Mouse (Mus musculus): ENCODE results near the gene Mgp. TPM values are rescaled to one million over a fixed set of nuclear protein-coding genes. Genes with fewer than 3 reads are reported as not detected.

Gene Mgp
- polyA plus RNA-seq (2015; fragmentation: Nextera tagmentation; extraction: Ambion mirVana): 350 and 381 TPM in 2 replicates

DNA sequence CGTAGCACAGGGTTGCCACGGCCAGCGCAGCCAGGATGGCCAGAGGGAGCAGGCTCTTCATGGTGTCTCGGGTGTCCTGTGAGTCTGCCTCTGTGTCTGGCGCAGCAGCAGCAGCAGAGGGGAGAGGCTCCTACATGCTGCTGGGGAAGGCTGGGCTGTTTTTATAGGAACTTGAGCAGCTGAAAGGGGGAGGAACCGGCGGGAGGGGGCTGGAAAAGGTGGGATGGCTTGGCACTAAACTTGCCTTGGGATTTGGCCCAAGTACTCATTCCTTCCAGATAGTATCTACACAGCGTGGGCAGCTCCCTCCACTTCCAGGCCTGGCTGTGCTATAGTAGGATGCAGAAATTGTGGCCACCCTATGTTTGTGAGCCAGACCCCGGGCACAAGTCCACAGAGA is at the start of gene Mgp:
Mgp (minus strand) TSS at position 154 of the 400 bp plus-strand sequence.
- peaks cover 3% of the 10 kb centered on the region; the same call in 1 of the 2 replicates for H3K36me3 ChIP-seq
- peak within 1 kb of the TSS; percentile 88 for H3K27ac ChIP-seq
- 13% methylated on average over 9 of the region's 9 CpGs for WGBS
- H3K4me1 ChIP-seq: peaks cover 21% of the 10 kb centered on the region
- H3K4me3 ChIP-seq: peak within 1 kb of the TSS; percentile 49
- H3K4me2 ChIP-seq: peak within 1 kb of the TSS; percentile 54
- no peaks in the 10 kb centered on the region for H3K9me3 ChIP-seq
- peak; percentile 89 for ATAC-seq (ENCODE audit: insufficient number of reproducible peaks, low FRiP score, low TSS enrichment, low read depth)
- H3K27me3 ChIP-seq: no peaks in the 10 kb centered on the region
- peak within 1 kb of the TSS; percentile 42; the same call in 1 of the 2 replicates for H3K9ac ChIP-seq

DNA sequence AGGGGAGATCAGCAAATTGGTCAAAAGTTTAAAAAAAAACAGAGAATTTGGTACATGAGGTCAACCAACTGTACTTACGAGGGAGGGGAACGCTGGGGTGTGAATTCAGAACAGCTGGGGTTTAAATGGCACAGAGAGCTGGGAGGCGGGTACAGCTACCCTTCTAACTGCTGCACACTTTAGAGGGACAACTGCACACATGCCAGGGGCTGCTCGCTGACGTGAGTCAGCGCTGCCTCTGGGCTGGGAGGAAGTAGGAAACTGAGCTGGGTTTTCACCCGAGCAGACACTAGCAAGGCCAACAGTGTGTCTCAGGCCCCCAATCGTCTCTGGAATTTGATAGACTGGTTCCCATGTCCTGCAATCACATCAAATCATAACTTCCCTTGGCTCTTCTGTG is 49.4 kb upstream of the Mgp start:
- Histone ChIP-seq H3K27ac (no peak overlapping the region), H3K9ac (no peak overlapping the region), H3K4me3 (no peak overlapping the region), H3K36me3 (no peaks in the 10 kb centered on the region), H3K27me3 (no peaks in the 10 kb centered on the region), H3K4me2 (no peak overlapping the region), H3K9me3 (no peaks in the 10 kb centered on the region), H3K4me1 (peaks cover 7% of the 10 kb centered on the region)
- ATAC-seq (ENCODE audit: insufficient number of reproducible peaks, low FRiP score, low TSS enrichment, low read depth): no peak
- 38% methylated on average over 8 of the region's 8 CpGs for WGBS

DNA sequence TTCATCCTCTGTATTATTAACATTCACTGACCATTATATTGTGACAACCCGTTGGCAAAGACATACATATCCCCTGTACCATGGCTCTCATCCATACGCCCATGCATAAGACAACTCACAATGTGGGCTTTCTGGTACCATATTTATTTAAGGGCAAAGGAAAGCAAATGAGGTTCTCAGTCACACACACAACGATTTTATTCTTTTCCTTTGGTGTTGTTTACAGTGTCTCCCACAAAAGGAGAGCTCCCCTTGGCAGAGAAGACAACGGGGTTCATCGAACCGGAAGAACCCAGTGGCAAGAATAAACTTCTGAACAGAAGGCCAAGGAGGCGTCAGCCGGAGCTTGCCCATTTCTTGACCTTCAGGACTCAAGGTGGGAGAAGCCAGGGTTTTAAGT is 47.9 kb upstream of the Mgp start, which contains the start of gene Pde6h:
Pde6h (plus strand) TSS at position 301 of the 400 bp plus-strand sequence.
- Histone ChIP-seq H3K36me3 (no peaks in the 10 kb centered on the region), H3K27me3 (no peaks in the 10 kb centered on the region), H3K4me1 (peaks cover 8% of the 10 kb centered on the region), H3K27ac (no peak within 1 kb of the TSS), H3K9me3 (no peaks in the 10 kb centered on the region), H3K4me2 (no peak within 1 kb of the TSS), H3K4me3 (no peak within 1 kb of the TSS), H3K9ac (no peak within 1 kb of the TSS)
- WGBS: 90% methylated on average over 8 of the region's 8 CpGs
- ATAC-seq (ENCODE audit: insufficient number of reproducible peaks, low FRiP score, low TSS enrichment, low read depth): no peak

DNA sequence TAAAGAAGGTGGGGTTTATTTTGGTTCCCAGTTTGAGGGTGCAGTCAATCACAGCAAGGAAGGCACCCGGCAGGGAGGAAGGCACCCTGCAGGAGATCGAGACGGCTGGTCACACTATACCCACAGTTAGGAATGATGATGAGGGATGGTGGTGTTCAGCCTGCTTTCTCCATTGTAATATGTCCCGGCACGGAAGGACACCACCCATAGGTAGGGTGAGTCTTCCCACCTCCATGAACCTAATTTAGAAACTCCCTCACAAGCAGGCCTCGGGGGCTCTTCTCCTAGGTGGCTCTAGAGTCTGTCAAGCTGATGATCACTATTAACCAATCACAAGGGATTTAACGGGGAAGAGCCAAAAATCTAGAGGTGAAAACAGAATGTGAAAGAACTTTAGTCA is 47.2 kb upstream of the Mgp start:
- whole genome bisulfite sequencing: 89% methylated on average over 7 of the region's 7 CpGs
- no peaks in the 10 kb centered on the region for H3K27me3 ChIP-seq
- ATAC-seq (ENCODE audit: insufficient number of reproducible peaks, low FRiP score, low TSS enrichment, low read depth): no peak
- no peak overlapping the region for H3K9ac ChIP-seq
- H3K4me3 ChIP-seq: no peak overlapping the region
- no peak overlapping the region for H3K27ac ChIP-seq
- peaks cover 15% of the 10 kb centered on the region for H3K4me1 ChIP-seq
- no peaks in the 10 kb centered on the region for H3K9me3 ChIP-seq
- no peak overlapping the region for H3K4me2 ChIP-seq
- no peaks in the 10 kb centered on the region for H3K36me3 ChIP-seq

DNA sequence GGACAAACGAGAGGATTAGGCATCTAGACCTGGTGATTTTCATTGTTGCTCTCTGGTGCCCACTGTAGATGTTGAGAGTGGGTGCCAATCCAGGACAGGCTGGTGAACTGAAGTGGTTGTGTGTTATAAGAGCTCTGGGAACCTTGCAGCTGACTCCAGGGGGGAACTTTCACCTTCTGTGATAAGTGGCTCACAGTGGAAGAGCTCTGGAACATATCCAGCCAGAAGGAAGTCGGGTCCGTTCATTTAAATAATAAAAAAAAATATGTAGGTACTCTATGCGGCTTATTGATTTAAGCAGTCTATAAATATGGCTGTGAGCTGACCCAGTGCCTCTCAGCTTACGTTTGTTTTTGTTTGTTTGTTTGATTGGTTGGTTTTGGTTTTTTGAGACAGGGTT is 46.5 kb upstream of the Mgp start, which contains the start of gene Erp27:
Erp27 (minus strand) TSS at position 101 of the 400 bp plus-strand sequence.
- H3K9me3 ChIP-seq: no peaks in the 10 kb centered on the region
- no peak within 1 kb of the TSS for H3K27ac ChIP-seq
- no peaks in the 10 kb centered on the region for H3K27me3 ChIP-seq
- no peak for ATAC-seq (ENCODE audit: insufficient number of reproducible peaks, low FRiP score, low TSS enrichment, low read depth)
- H3K9ac ChIP-seq: no peak within 1 kb of the TSS
- 65% methylated on average over 5 of the region's 5 CpGs for WGBS
- H3K4me3 ChIP-seq: no peak within 1 kb of the TSS
- H3K4me2 ChIP-seq: no peak within 1 kb of the TSS
- peaks cover 15% of the 10 kb centered on the region for H3K4me1 ChIP-seq
- no peaks in the 10 kb centered on the region for H3K36me3 ChIP-seq

DNA sequence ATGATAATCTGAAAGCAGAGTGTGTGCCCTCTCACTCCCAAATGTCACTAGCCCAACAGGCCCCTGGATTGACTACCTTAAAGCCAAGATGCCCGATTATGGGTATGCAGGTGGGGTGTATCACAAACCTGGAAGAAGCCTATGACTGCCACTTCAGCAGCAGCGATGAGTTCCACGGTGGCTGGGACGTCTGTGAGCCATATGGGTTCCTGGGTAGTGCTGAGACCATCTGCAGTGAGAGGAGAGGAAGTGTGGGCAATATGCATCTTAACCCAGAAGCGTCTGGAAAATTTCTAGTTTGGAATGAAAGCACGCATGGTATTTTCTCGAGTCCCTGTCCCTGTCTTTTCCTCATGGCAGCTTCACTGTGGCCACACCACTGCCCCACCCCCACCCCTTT is 46.0 kb upstream of the Mgp start:
- Histone ChIP-seq H3K9ac (no peak overlapping the region), H3K36me3 (no peaks in the 10 kb centered on the region), H3K9me3 (no peaks in the 10 kb centered on the region), H3K27ac (no peak overlapping the region), H3K4me3 (no peak overlapping the region), H3K27me3 (no peaks in the 10 kb centered on the region), H3K4me1 (peaks cover 15% of the 10 kb centered on the region), H3K4me2 (no peak overlapping the region)
- WGBS: 51% methylated on average over 7 of the region's 7 CpGs
- ATAC-seq (ENCODE audit: insufficient number of reproducible peaks, low FRiP score, low TSS enrichment, low read depth): no peak

DNA sequence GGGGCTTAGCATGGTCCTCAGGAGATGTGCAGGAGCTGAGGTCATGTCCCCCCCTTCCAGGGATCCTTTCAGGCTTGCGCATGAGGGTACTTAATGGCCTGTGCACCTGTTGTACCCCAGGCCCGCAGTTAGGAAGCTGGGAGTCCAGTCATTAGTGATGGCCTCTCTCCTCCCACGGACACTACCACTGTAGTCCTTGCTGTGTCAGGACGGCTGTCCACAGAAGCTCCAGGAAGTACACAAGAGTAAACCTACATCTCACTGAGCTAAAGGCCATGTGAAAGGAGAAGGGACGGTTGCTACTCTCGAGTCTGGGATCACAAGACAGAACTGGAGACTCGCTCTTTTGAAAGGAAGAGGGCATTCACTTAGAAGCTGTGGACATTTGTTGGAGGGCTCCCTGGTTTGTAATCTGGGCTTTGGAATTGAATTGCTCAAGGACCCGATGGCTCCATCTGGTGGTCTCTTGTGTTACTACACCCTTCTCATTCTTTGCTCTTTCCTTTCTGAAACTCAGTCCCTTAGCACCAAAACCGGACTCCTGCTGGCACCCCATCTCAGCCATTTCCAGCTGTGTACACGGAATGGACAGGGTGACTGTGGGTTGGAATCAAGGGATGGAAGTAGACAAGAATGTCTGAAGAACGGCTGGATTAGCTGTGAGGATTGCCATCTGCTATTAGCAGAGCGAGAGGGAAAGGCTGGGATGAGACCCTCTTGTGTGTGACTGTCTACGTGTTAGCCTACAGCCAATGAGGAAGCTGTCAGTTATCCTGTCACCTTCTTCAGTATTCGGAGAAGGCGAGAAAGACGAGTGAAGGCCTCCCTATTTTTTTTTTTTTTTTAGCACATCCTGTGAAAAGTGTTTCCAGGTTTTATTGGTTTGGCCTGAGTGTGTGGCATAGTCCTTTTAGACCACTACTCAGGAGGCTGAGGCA is 45.0 kb upstream of the Mgp start:
- peaks cover 19% of the 10 kb centered on the region for H3K4me1 ChIP-seq
- no peak overlapping the region for H3K4me2 ChIP-seq
- no peaks in the 10 kb centered on the region for H3K36me3 ChIP-seq
- H3K9me3 ChIP-seq: no peaks in the 10 kb centered on the region
- no peaks in the 10 kb centered on the region for H3K27me3 ChIP-seq
- no peak overlapping the region for H3K4me3 ChIP-seq
- no peak overlapping the region for H3K27ac ChIP-seq
- no peak overlapping the region for H3K9ac ChIP-seq
- ATAC-seq (ENCODE audit: insufficient number of reproducible peaks, low FRiP score, low TSS enrichment, low read depth): no peak
- 41% methylated on average over 16 of the region's 16 CpGs for WGBS

DNA sequence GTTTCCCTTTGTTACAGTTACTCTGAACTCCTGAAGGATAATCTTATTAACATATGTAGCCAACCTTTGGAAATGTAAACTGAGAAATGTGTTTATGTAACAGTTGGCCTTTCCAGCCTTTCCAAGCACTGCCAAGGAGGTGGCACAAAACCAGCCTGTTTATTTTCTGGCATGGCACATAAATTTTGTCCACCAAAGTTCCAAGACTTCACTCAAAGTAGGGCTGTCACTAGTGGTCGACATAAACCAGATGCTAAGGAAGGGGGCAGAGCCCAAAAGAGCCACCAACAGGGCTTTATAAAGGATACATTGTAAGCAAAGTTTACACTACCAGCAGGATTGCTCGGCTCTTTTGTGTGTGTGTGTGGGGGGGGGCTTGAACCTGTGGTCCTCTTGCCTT is 42.3 kb upstream of the Mgp start:
- peaks cover 26% of the 10 kb centered on the region for H3K4me1 ChIP-seq
- H3K4me2 ChIP-seq: no peak overlapping the region
- peak overlapping the region; percentile 67 for H3K27ac ChIP-seq
- H3K36me3 ChIP-seq: no peaks in the 10 kb centered on the region
- WGBS: 13% methylated on average over 2 of the region's 2 CpGs
- ATAC-seq (ENCODE audit: insufficient number of reproducible peaks, low FRiP score, low TSS enrichment, low read depth): no peak
- no peaks in the 10 kb centered on the region for H3K27me3 ChIP-seq
- no peaks in the 10 kb centered on the region for H3K9me3 ChIP-seq
- no peak overlapping the region for H3K9ac ChIP-seq
- H3K4me3 ChIP-seq: no peak overlapping the region

DNA sequence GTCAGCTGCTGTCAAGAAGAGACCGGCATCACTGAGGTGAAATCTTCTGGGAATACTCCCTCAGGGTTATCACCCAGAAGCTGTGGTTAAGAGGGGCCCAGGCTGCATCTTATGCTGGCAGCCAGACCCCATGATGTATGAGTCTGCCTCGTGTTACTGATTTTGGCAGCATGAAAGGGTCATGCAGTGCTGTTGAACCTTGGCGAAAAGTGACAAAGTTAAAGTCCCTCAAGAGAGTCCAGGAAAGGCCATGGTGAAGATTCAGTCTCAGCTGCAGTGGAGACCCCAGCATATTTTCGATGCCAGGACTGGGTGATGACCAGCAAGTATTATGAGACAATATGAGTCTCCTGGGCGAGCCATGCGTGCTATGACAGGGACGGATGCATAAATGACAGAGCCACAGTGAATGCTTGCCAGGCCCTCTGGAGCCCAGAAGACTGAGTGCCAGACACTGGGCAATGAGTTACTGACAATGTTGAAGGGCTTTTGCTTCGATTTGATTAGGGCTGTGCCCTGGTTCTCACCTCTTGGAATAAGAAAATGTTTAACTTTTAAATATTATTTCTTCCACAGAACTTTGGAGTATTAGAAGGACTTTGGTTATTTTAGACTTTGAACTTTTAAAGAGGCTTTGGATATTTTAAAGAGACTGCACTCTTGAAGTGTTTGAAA is 40.2 kb upstream of the Mgp start:
- no peak for ATAC-seq (ENCODE audit: insufficient number of reproducible peaks, low FRiP score, low TSS enrichment, low read depth)
- Histone ChIP-seq H3K27ac (0 out of 2 replicates have a peak overlapping the region, but pooled peaks have one; percentile 11), H3K9ac (no peak overlapping the region), H3K4me3 (no peak overlapping the region), H3K4me2 (no peak overlapping the region), H3K4me1 (peaks cover 28% of the 10 kb centered on the region), H3K36me3 (no peaks in the 10 kb centered on the region), H3K27me3 (no peaks in the 10 kb centered on the region), H3K9me3 (no peaks in the 10 kb centered on the region)
- 81% methylated on average over 8 of the region's 8 CpGs for WGBS

DNA sequence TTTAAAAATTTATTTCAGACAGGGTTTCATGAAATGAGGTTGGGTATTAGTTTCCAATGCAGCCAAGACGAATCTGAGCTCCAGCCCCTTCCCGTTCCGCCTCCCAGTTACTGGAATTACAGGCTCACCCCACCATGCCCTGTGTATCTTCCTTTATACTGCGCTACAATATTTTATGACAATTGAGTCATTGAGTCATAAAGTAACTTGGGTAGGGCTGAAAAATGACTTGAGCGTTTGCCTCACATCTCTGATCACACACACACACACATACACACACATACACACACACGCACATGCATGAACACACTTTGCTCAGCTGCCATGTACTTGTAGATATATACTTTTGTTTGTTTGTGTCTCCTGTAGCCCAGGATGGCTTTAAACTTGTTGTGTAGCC is 38.6 kb upstream of the Mgp start:
- no peak for ATAC-seq (ENCODE audit: insufficient number of reproducible peaks, low FRiP score, low TSS enrichment, low read depth)
- H3K27ac ChIP-seq: peak overlapping the region; percentile 87

DNA sequence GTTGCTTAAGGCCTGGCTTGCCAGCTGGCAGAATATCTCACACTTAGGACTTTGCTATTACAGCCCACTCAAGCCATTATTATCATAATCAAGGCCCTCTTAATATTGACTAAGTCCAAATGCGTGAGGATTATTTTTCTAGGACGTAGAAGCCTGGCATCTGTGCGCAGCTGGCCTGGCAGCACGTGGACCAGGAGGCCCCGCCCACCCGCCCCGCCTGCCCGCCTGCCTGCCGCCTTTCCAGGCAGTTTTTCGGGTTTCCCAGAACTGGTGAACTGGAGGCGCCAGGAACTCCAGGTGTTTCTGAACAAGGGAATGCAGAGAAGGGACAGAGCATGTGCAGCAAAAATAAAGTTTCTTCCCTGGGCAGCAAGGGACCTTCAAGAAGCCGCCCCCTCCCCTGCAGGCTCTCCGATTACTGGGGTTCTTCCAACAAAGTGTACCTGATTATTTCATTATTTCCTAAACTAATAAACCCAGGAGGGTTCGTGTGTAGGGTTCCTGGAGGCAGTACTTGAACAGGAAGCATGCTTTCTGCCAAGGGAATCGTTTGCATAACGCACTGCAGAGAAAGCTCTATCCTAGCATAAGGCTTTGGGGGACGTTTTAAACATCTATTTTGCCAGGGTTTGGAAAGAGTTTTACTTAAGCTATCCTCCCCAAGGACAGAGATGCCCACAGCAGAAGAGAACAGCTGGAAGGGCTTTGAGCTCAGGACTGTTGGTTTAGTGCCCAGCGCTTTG is 37.9 kb upstream of the Mgp start:
- ATAC-seq (ENCODE audit: insufficient number of reproducible peaks, low FRiP score, low TSS enrichment, low read depth): peak; percentile 57
- H3K4me2 ChIP-seq: peak overlapping the region; percentile 36
- no peaks in the 10 kb centered on the region for H3K9me3 ChIP-seq
- H3K27me3 ChIP-seq: no peaks in the 10 kb centered on the region
- H3K27ac ChIP-seq: peak overlapping the region; percentile 87
- WGBS: 6% methylated on average over 18 of the region's 18 CpGs
- peak overlapping the region; percentile 14 for H3K4me3 ChIP-seq
- no peak overlapping the region for H3K9ac ChIP-seq
- no peaks in the 10 kb centered on the region for H3K36me3 ChIP-seq
- peaks cover 33% of the 10 kb centered on the region for H3K4me1 ChIP-seq

More for the DNA sequence above, 38.6 kb upstream of the Mgp start:
- no peak overlapping the region for H3K4me3 ChIP-seq
- H3K9me3 ChIP-seq: no peaks in the 10 kb centered on the region
- H3K4me1 ChIP-seq: peaks cover 34% of the 10 kb centered on the region
- H3K4me2 ChIP-seq: no peak overlapping the region
- H3K36me3 ChIP-seq: no peaks in the 10 kb centered on the region
- no peaks in the 10 kb centered on the region for H3K27me3 ChIP-seq
- no peak overlapping the region for H3K9ac ChIP-seq
- WGBS: 67% methylated on average over 6 of the region's 6 CpGs

Measured in limb, embryonic 15.5 days (tissue).